19 mouse cellular contexts compared by ENCODE assay signal in the genomic region with DNA sequence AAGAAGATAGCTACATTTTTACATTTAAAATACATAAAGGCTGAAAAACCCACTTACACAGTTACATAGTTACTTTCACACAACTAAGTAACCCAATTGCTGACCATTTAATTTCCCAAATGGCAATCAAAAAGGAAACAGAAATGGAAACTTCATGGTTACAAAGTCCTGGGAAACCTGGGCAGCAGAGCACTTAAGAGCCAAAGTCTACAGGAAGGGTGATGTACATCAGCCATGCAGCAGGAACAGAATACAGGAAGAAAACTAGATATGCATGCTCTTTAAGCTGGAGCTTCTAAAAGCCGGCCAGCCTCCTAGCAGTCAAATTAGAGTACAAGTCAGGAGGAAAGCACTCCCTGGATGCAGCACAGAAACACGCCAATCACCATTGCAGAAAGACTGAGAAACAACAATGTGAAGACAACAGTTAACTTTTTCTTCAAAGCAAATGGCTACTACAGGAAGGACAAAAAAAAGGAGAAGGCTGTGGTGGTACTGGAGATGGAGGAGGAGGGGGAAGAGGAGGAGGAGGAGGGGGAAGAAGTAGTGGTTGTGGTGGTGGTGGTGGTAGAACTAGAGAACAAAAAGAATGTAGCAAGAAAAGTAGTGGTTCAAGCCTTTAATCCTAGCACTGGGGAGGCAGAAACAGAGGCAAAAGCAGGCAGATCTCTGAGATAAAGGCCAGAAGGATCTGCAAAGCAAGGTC. TPM values are rescaled to one million over a fixed set of nuclear protein-coding genes. Genes with fewer than 3 reads are reported as not detected.
DNase-seq lines count a peak whose midpoint lies in the region; ATAC-seq and TF ChIP-seq lines count a peak whose summit lies in the region.
"Had no signal": no experiment of that assay in that cellular context is flagged by ENCODE, and none has a peak within 500 bp of the region (broad histone marks: within the 10 kb centered on the region; RNA-seq: fewer than 3 reads in every experiment).

No protein-coding gene starts in this region.

- 68% methylated on average over 2 of the region's 2 CpGs for WGBS in hindbrain, embryonic 12.5 days
- WGBS in hindbrain, postnatal 0 days, result 52% methylated on average over 2 of the region's 2 CpGs
- WGBS in intestine, postnatal 0 days, result 43% methylated on average over 2 of the region's 2 CpGs

- no peaks in the 10 kb centered on the region for H3K9me3 ChIP-seq in hindbrain, embryonic 12.5 days (replicated peaks)
- H3K9me3 ChIP-seq in hindbrain, postnatal 0 days (ENCODE audit: low read length), result no peaks in the 10 kb centered on the region
- no peaks in the 10 kb centered on the region for H3K9me3 ChIP-seq in intestine, postnatal 0 days (ENCODE audit: control insufficient read depth)
- H3K9me3 ChIP-seq: heart, embryonic 10.5 days; hindbrain, embryonic 10.5 days had no signal

- intact Hi-C loops in left cerebral cortex, postnatal 25 days (cut with DNase I), result no loop called here

- peaks cover 7% of the 10 kb centered on the region; the same call in 1 of the 2 replicates for H3K4me1 ChIP-seq in hindbrain, embryonic 12.5 days
- H3K4me1 ChIP-seq in hindbrain, postnatal 0 days (ENCODE audit: insufficient read depth, low read length), result peaks cover 8% of the 10 kb centered on the region; the same call in 1 of the 2 replicates
- peaks cover 13% of the 10 kb centered on the region; the same call in 1 of the 2 replicates for H3K4me1 ChIP-seq in intestine, postnatal 0 days (replicated peaks; ENCODE audit: control insufficient read depth, insufficient read depth, low read length)
- H3K4me1 ChIP-seq: hindbrain, embryonic 10.5 days had no signal

- no peak overlapping the region for H3K9ac ChIP-seq in hindbrain, embryonic 12.5 days
- no peak overlapping the region for H3K9ac ChIP-seq in hindbrain, postnatal 0 days (replicated peaks; ENCODE audit: low read length)
- H3K9ac ChIP-seq in intestine, postnatal 0 days (ENCODE audit: low read depth, low read length), result 0 out of 2 replicates have a peak overlapping the region, but pooled peaks have one; percentile 7
- H3K9ac ChIP-seq: forebrain, postnatal 0 days had no signal

- H3K27me3 ChIP-seq in hindbrain, embryonic 12.5 days, result no peaks in the 10 kb centered on the region
- H3K27me3 ChIP-seq in hindbrain, postnatal 0 days (ENCODE audit: insufficient read depth, low read length), result no peaks in the 10 kb centered on the region
- no peaks in the 10 kb centered on the region for H3K27me3 ChIP-seq in intestine, postnatal 0 days (replicated peaks; ENCODE audit: control insufficient read depth, insufficient read depth, low read length)

- 0 out of 2 replicates have a peak overlapping the region, but pooled peaks have one; percentile 3 for H3K27ac ChIP-seq in hindbrain, embryonic 12.5 days
- H3K27ac ChIP-seq in hindbrain, postnatal 0 days, result no peak overlapping the region
- peak overlapping the region; percentile 84 for H3K27ac ChIP-seq in intestine, postnatal 0 days (ENCODE audit: low read depth, low read length)
- H3K27ac ChIP-seq: heart, embryonic 10.5 days; hindbrain, embryonic 10.5 days had no signal

- no peak for ATAC-seq in hindbrain, embryonic 12.5 days (ENCODE audit: low FRiP score)
- no peak for ATAC-seq in hindbrain, postnatal 0 days
- peak; percentile 80 for ATAC-seq in intestine, postnatal 0 days
- peak; percentile 49 for ATAC-seq in megakaryocyte, adult 5-6 weeks (ENCODE audit: poor library complexity, severe bottlenecking)
- ATAC-seq: forebrain, postnatal 0 days; midbrain, embryonic 16.5 days had no signal

- no peak for DNase-seq in hindbrain, postnatal 0 days (ENCODE audit: low spot score)
- DNase-seq in T-cell, adult 2 months (ENCODE audit: low spot score), result peak; percentile 15
- DNase-seq in adipocyte (ENCODE audit: low spot score), result no peak
- DNase-seq in left cerebral cortex, postnatal 25 days (ENCODE audit: low spot score in 2 of 2), result no peak
- no peak for DNase-seq in lung, postnatal 10 days
- DNase-seq: adrenal gland, postnatal 14 days; cerebellum, adult 2 months; forebrain, postnatal 0 days; gastrocnemius, postnatal 10 days; lung, postnatal 4 days; right cerebral cortex, postnatal 14 days; thymus, postnatal 4 days had no signal

- H3K4me3 ChIP-seq in hindbrain, embryonic 12.5 days, result no peak overlapping the region
- H3K4me3 ChIP-seq in hindbrain, postnatal 0 days (ENCODE audit: low read length), result no peak overlapping the region
- H3K4me3 ChIP-seq in intestine, postnatal 0 days (ENCODE audit: low read depth, low read length), result no peak overlapping the region
- H3K4me3 ChIP-seq: erythroblast, embryonic 14.5 days; heart, embryonic 10.5 days; hindbrain, embryonic 10.5 days had no signal

- no peak overlapping the region for H3K4me2 ChIP-seq in hindbrain, embryonic 12.5 days (replicated peaks)
- H3K4me2 ChIP-seq in hindbrain, postnatal 0 days (ENCODE audit: low read depth, low read length), result no peak overlapping the region
- peak overlapping the region; percentile 41 for H3K4me2 ChIP-seq in intestine, postnatal 0 days (replicated peaks; ENCODE audit: low read depth)

- H3K36me3 ChIP-seq in hindbrain, embryonic 12.5 days, result peaks cover 11% of the 10 kb centered on the region; the same call in 1 of the 2 replicates
- no peaks in the 10 kb centered on the region for H3K36me3 ChIP-seq in hindbrain, postnatal 0 days (ENCODE audit: insufficient read depth, low read length)
- H3K36me3 ChIP-seq in intestine, postnatal 0 days (ENCODE audit: control insufficient read depth, insufficient read depth), result peaks cover 3% of the 10 kb centered on the region; the same call in 1 of the 2 replicates

- no peak for TF ChIP-seq CTCF in hindbrain, postnatal 0 days (IDR thresholded peaks at IDR 0.05; ENCODE audit: low read depth)
- no peak for TF ChIP-seq CTCF in intestine, postnatal 0 days (IDR thresholded peaks at IDR 0.05; ENCODE audit: low read depth)

RNA-seq across cellular contexts. Expression of a gene that starts 11.0 kb away (rescaled TPM):
- 68.7 and 73.4 TPM in 2 replicates for polyA plus RNA-seq in hindbrain, embryonic 12.5 days (2016; fragmentation: Nextera tagmentation; extraction: Ambion mirVana)
- 116 and 127 TPM in 2 replicates for total RNA-seq in hindbrain, postnatal 0 days (2014; rRNA removed)
- 113 and 116 TPM in 2 replicates for polyA plus RNA-seq in hindbrain, postnatal 0 days (2015; fragmentation: Nextera tagmentation; extraction: Ambion mirVana)
- polyA plus RNA-seq in intestine, postnatal 0 days (2015; fragmentation: Nextera tagmentation; extraction: Ambion mirVana), result 38.9 and 42.7 TPM in 2 replicates
- 57.5 and 63.1 TPM in 2 replicates for total RNA-seq in megakaryocyte, adult 5-6 weeks (2015)
- 29.1 and 40.5 TPM in 2 replicates for total RNA-seq in megakaryocyte, adult 5-6 weeks (2017)
- total RNA-seq in left cerebral cortex, postnatal 25 days (2021), result 100 to 1,000 TPM; 192 to 196 TPM

RNA-seq across cellular contexts. Expression of a gene that starts 29.9 kb away (rescaled TPM):
- 16.9 and 18.4 TPM in 2 replicates for polyA plus RNA-seq in hindbrain, embryonic 12.5 days (2016; fragmentation: Nextera tagmentation; extraction: Ambion mirVana)
- total RNA-seq in hindbrain, postnatal 0 days (2014; rRNA removed), result 10.0 and 11.5 TPM in 2 replicates
- 11.1 and 11.8 TPM in 2 replicates for polyA plus RNA-seq in hindbrain, postnatal 0 days (2015; fragmentation: Nextera tagmentation; extraction: Ambion mirVana)
- polyA plus RNA-seq in intestine, postnatal 0 days (2015; fragmentation: Nextera tagmentation; extraction: Ambion mirVana), result 9.3 and 9.9 TPM in 2 replicates
- total RNA-seq in megakaryocyte, adult 5-6 weeks (2015), result 5.4 and 9.8 TPM in 2 replicates
- total RNA-seq in megakaryocyte, adult 5-6 weeks (2017), result 20.7 and 26.1 TPM in 2 replicates
- 10 to 100 TPM; 12.6 to 13.0 TPM for total RNA-seq in left cerebral cortex, postnatal 25 days (2021)

Comparison
In these comparisons a context has a peak if more than half of its experiments do, and no peak if none do; other contexts are left out.
1. ATAC-seq: peak in intestine, postnatal 0 days (single experiment) and megakaryocyte, adult 5-6 weeks (single experiment); none in hindbrain, embryonic 12.5 days (single experiment) and hindbrain, postnatal 0 days (single experiment).